24 mouse cellular contexts compared by ENCODE assay signal in genomic region chr8:18113262-18113661, GRCm38 (mm10).
DNase-seq lines count a peak whose midpoint lies in the region; ATAC-seq and TF ChIP-seq lines count a peak whose summit lies in the region.
"Had no signal": no experiment of that assay in that cellular context is flagged by ENCODE, and none has a peak within 500 bp of the region (broad histone marks: within the 10 kb centered on the region; RNA-seq: fewer than 3 reads in every experiment).

No protein-coding gene starts in this region.

- no peaks in the 10 kb centered on the region for H3K9me3 ChIP-seq in kidney, embryonic 15.5 days (replicated peaks)
- no peaks in the 10 kb centered on the region for H3K9me3 ChIP-seq in kidney, postnatal 0 days (replicated peaks; ENCODE audit: low read length)
- H3K9me3 ChIP-seq: embryonic facial prominence, embryonic 10.5 days; embryonic facial prominence, embryonic 12.5 days; forebrain, embryonic 13.5 days; forebrain, embryonic 15.5 days; G1E had no signal

- TF ChIP-seq EP300 in heart, adult 2 months (IDR thresholded peaks at IDR 0.05; ENCODE audit: insufficient read depth, low read depth, low read length), result no peak

- no peak overlapping the region for H3K27ac ChIP-seq in heart, adult 2 months
- H3K27ac ChIP-seq in kidney, embryonic 15.5 days, result no peak overlapping the region
- H3K27ac ChIP-seq in kidney, postnatal 0 days, result no peak overlapping the region
- H3K27ac ChIP-seq: embryonic facial prominence, embryonic 10.5 days; embryonic facial prominence, embryonic 12.5 days; forebrain, embryonic 13.5 days; forebrain, embryonic 15.5 days had no signal

- no peak for TF ChIP-seq POLR2A in heart, adult 2 months (IDR thresholded peaks at IDR 0.05; ENCODE audit: insufficient read depth, low read depth, low read length)

- H3K4me1 ChIP-seq in heart, adult 2 months (ENCODE audit: control insufficient read depth, insufficient read depth, low read length), result no peaks in the 10 kb centered on the region
- no peaks in the 10 kb centered on the region for H3K4me1 ChIP-seq in kidney, embryonic 15.5 days
- H3K4me1 ChIP-seq in kidney, postnatal 0 days (replicated peaks; ENCODE audit: insufficient read depth, low read length), result no peaks in the 10 kb centered on the region
- H3K4me1 ChIP-seq: embryonic facial prominence, embryonic 10.5 days; embryonic facial prominence, embryonic 12.5 days; forebrain, embryonic 13.5 days; forebrain, embryonic 15.5 days had no signal

- intact Hi-C loops in heart, adult 2 months (cut with DNase I), result no loop called here

- WGBS in heart, adult 2 months, result 68% methylated on average over 5 of the region's 5 CpGs
- WGBS in kidney, embryonic 15.5 days, result 60% methylated on average over 5 of the region's 5 CpGs
- 50% methylated on average over 5 of the region's 5 CpGs for WGBS in kidney, postnatal 0 days

- no peaks in the 10 kb centered on the region for H3K36me3 ChIP-seq in heart, adult 2 months (ENCODE audit: control insufficient read depth, insufficient read depth, low read length)
- H3K36me3 ChIP-seq in kidney, embryonic 15.5 days, result no peaks in the 10 kb centered on the region
- H3K36me3 ChIP-seq in kidney, postnatal 0 days (ENCODE audit: insufficient read depth, low read length), result no peaks in the 10 kb centered on the region
- H3K36me3 ChIP-seq: embryonic facial prominence, embryonic 10.5 days; embryonic facial prominence, embryonic 12.5 days; forebrain, embryonic 15.5 days; G1E had no signal

- no peak overlapping the region for H3K9ac ChIP-seq in heart, adult 2 months (ENCODE audit: low read depth, low read length)
- no peak overlapping the region for H3K9ac ChIP-seq in kidney, embryonic 15.5 days
- H3K9ac ChIP-seq in kidney, postnatal 0 days (ENCODE audit: low read depth, low read length), result no peak overlapping the region
- H3K9ac ChIP-seq: embryonic facial prominence, embryonic 12.5 days; forebrain, embryonic 13.5 days; forebrain, embryonic 15.5 days had no signal

- DNase-seq in heart, adult 11 months, result peak; percentile 1
- no peak for DNase-seq in heart, adult 2 months
- DNase-seq in kidney, postnatal 25 days, result no peak
- peak; percentile 21 for DNase-seq in kidney, postnatal 0 days (ENCODE audit: low spot score)
- no peak for DNase-seq in kidney, postnatal 4 days
- DNase-seq in Muller cell, postnatal 12 days (ENCODE audit: inconsistent ontology term), result peak; percentile 31
- DNase-seq: adrenal gland, adult 2 months; adrenal gland, postnatal 10 days; adrenal gland, postnatal 25 days; B cell, adult 2 months; cerebellum, adult 11 months; cerebellum, adult 18-20 months; cerebellum, adult 8-10 months; cerebellum, adult 9-11 months; cerebellum, postnatal 14 days; cerebellum, postnatal 36 days had no signal

- no peak overlapping the region for H3K4me2 ChIP-seq in kidney, embryonic 15.5 days
- no peak overlapping the region for H3K4me2 ChIP-seq in kidney, postnatal 0 days (ENCODE audit: low read length)
- H3K4me2 ChIP-seq: embryonic facial prominence, embryonic 12.5 days; forebrain, embryonic 13.5 days; forebrain, embryonic 15.5 days had no signal

- H3K27me3 ChIP-seq in heart, adult 2 months (ENCODE audit: control insufficient read depth, insufficient read depth, low read length), result no peaks in the 10 kb centered on the region
- no peaks in the 10 kb centered on the region for H3K27me3 ChIP-seq in kidney, embryonic 15.5 days
- no peaks in the 10 kb centered on the region for H3K27me3 ChIP-seq in kidney, postnatal 0 days (ENCODE audit: insufficient read depth, low read length)
- H3K27me3 ChIP-seq: CH12.LX; embryonic facial prominence, embryonic 12.5 days; forebrain, embryonic 13.5 days; forebrain, embryonic 15.5 days had no signal

- peak; percentile 66; the same call in 1 of the 2 replicates for ATAC-seq in kidney, embryonic 15.5 days (replicated peaks; ENCODE audit: low FRiP score)
- no peak for ATAC-seq in kidney, postnatal 0 days (replicated peaks; ENCODE audit: low FRiP score, low read depth)
- ATAC-seq: CD4-positive, CD25-positive, alpha-beta regulatory T cell, adult 4 months; forebrain, embryonic 13.5 days; forebrain, embryonic 15.5 days had no signal

- H3K4me3 ChIP-seq in heart, adult 2 months, result no peak overlapping the region
- no peak overlapping the region for H3K4me3 ChIP-seq in kidney, embryonic 15.5 days (replicated peaks)
- no peak overlapping the region for H3K4me3 ChIP-seq in kidney, postnatal 0 days (replicated peaks; ENCODE audit: low read depth, low read length)
- H3K4me3 ChIP-seq: embryonic facial prominence, embryonic 10.5 days; embryonic facial prominence, embryonic 12.5 days; forebrain, embryonic 13.5 days; forebrain, embryonic 15.5 days had no signal

- no peaks in the 10 kb centered on the region for H3K79me2 ChIP-seq in heart, adult 2 months (replicated peaks; ENCODE audit: control insufficient read depth, insufficient read depth, low read length)

- no peak for TF ChIP-seq CTCF in heart, adult 2 months (IDR thresholded peaks at IDR 0.05)
- TF ChIP-seq CTCF in kidney, postnatal 0 days (IDR thresholded peaks at IDR 0.05; ENCODE audit: low read depth), result no peak

Comparison
In these comparisons a context has a peak if more than half of its experiments do, and no peak if none do; other contexts are left out.
1. DNase-seq: peak in heart, adult 11 months (single experiment), kidney, postnatal 0 days (single experiment) and Muller cell, postnatal 12 days (single experiment); none in heart, adult 2 months (0 of 2), kidney, postnatal 25 days (0 of 2) and kidney, postnatal 4 days (0 of 2).